Mouse (Mus musculus) stomach, postnatal 0 days (tissue): Measurements from ENCODE around the gene Nol9.

Source experiments
- CTCF ChIP-seq: IDR thresholded peaks from 2 replicates; pipeline ENCODE4 v1.5.1; 2016; ENCODE audit warnings: antibody characterized with exemption, low read depth, mild to moderate bottlenecking, moderate library complexity
- EP300 ChIP-seq: optimal IDR thresholded peaks from 2 replicates; pipeline ENCODE3; 2016; ENCODE audit warnings: antibody characterized with exemption

GRCm38 (mm10) chr4:152077191-152077590 is 38.1 kb downstream of the Nol9 start:
- TF ChIP-seq CTCF (no peak), EP300 (no peak)
